Mouse (Mus musculus): ENCODE data around the gene Ppp1r1b.

GRCm38 (mm10) chr11:98406621-98407020, 58.4 kb downstream of the Ppp1r1b start:
- TF ChIP-seq CTCF (IDR thresholded peaks at IDR 0.05; ENCODE audit: low read depth) (no peak), EP300 (IDR thresholded peaks at IDR 0.05; ENCODE audit: low read depth) (no peak)
